Mouse (Mus musculus): ENCODE results near the gene Ano6. TPM values are rescaled to one million over a fixed set of nuclear protein-coding genes. Genes with fewer than 3 reads are reported as not detected.

The Ano6 gene
- polyA plus RNA-seq, 1 experiment from 2014 or later = 52.2 TPM

DNA sequence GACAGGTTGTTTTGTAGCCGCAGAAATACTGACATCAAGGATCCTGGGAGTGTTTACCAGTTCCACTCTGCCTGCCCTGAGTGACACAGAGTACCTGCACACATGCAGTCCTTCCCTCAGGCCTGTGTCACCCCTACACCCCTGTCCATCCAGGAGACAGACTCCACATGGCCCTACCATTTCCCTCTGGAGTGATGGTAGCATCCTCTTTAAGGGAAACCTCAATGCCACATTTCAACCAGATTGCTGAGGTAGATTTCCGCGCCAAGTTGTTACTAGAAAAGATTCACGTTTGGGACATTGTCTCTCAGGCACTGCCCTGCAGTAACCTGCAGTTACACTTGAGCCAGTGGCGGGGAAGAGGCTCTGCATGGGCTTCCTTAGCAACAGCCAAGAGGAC, 97.9 kb downstream of the Ano6 start:
- no peaks in the 10 kb centered on the region for H3K36me3 ChIP-seq
- H3K4me2 ChIP-seq (replicated peaks) = no peak overlapping the region
- no peak overlapping the region for H3K9ac ChIP-seq
- H3K27ac ChIP-seq = no peak overlapping the region
- no peak overlapping the region for H3K4me3 ChIP-seq
- H3K27me3 ChIP-seq = no peaks in the 10 kb centered on the region
- WGBS = 78% methylated on average over 5 of the region's 5 CpGs
- H3K9me3 ChIP-seq = no peaks in the 10 kb centered on the region
- H3K4me1 ChIP-seq = peaks cover 42% of the 10 kb centered on the region
- no peak for ATAC-seq (ENCODE audit: insufficient number of reproducible peaks, insufficient read depth, low FRiP score, low TSS enrichment)

DNA sequence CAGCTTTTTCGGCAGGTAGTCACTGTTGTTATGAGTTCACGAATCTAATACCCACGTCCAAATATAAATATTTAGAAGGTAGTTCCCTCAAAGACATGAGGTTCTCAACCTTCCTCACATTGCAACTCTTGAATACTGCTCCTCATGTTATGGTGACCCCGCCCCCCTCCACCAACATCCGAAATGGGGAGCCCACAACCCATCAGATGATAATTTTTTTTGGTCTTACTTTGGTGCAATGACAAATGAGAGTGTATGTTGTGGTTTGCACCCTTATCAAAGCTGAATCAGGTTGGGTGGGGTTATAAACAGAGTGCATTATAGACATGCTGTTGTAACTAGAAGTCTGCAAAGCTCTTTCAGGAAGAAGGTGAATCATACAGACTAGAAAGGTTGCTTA, 99.7 kb downstream of the Ano6 start:
- no peak for ATAC-seq (ENCODE audit: insufficient number of reproducible peaks, insufficient read depth, low FRiP score, low TSS enrichment)
- H3K27ac ChIP-seq = no peak overlapping the region

DNA sequence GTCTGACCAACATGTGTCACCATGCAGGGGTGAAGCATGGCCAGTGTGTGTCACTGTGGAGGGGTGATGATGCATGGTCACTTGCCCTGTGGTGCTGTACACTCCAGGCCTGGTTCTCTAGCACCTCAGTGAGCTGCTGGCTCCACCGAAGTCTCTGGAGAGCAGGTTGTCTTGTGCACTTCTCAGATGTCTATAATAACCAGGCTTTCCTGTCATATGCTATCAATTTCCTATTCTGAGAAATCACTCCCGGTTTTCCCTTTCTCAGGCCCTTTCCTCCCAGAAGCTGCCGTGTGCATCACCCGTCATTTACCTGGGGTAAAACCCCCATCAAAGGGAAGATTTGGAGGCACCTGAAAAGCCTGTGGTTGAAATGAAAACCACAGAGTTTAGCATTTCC, 101.5 kb downstream of the Ano6 start:
- Histone ChIP-seq H3K4me2 (replicated peaks) (no peak overlapping the region), H3K27ac (no peak overlapping the region), H3K9me3 (no peaks in the 10 kb centered on the region), H3K9ac (no peak overlapping the region), H3K36me3 (peaks cover 14% of the 10 kb centered on the region), H3K4me1 (peaks cover 26% of the 10 kb centered on the region), H3K27me3 (no peaks in the 10 kb centered on the region), H3K4me3 (no peak overlapping the region)
- 30% methylated on average over 4 of the region's 4 CpGs for whole genome bisulfite sequencing
- no peak for ATAC-seq (ENCODE audit: insufficient number of reproducible peaks, insufficient read depth, low FRiP score, low TSS enrichment)

More for the DNA sequence above, 99.7 kb downstream of the Ano6 start:
- H3K4me1 ChIP-seq = peaks cover 40% of the 10 kb centered on the region
- H3K9ac ChIP-seq = no peak overlapping the region
- no peak overlapping the region for H3K4me2 ChIP-seq (replicated peaks)
- H3K4me3 ChIP-seq = no peak overlapping the region
- no peaks in the 10 kb centered on the region for H3K9me3 ChIP-seq
- H3K36me3 ChIP-seq = peaks cover 9% of the 10 kb centered on the region
- 91% methylated on average over 5 of the region's 5 CpGs for WGBS
- no peaks in the 10 kb centered on the region for H3K27me3 ChIP-seq

DNA sequence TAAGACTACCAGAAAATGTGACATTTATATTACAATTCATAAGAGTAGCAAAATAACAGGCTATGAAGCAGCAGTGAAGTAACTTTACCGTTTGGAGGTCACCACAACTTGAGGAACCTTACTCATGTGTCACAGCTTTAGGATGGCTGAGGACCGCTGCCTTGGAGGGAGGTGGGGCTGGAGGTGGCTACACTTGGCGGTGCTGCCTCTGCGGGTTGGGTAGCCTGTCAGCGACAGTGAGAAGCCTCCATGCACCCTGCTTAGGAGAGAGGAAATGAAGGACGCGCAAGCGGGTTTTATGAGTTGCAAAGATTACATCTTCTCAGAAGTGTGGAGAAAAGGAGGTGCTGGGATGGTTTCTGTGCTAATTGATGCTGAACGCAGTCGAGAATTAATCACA, 102.3 kb downstream of the Ano6 start:
- no peak overlapping the region for H3K4me3 ChIP-seq
- peaks cover 20% of the 10 kb centered on the region for H3K4me1 ChIP-seq
- H3K27me3 ChIP-seq = no peaks in the 10 kb centered on the region
- H3K36me3 ChIP-seq = peaks cover 14% of the 10 kb centered on the region
- WGBS = 68% methylated on average over 10 of the region's 10 CpGs
- H3K4me2 ChIP-seq (replicated peaks) = no peak overlapping the region
- no peaks in the 10 kb centered on the region for H3K9me3 ChIP-seq
- no peak overlapping the region for H3K27ac ChIP-seq
- H3K9ac ChIP-seq = no peak overlapping the region
- no peak for ATAC-seq (ENCODE audit: insufficient number of reproducible peaks, insufficient read depth, low FRiP score, low TSS enrichment)

DNA sequence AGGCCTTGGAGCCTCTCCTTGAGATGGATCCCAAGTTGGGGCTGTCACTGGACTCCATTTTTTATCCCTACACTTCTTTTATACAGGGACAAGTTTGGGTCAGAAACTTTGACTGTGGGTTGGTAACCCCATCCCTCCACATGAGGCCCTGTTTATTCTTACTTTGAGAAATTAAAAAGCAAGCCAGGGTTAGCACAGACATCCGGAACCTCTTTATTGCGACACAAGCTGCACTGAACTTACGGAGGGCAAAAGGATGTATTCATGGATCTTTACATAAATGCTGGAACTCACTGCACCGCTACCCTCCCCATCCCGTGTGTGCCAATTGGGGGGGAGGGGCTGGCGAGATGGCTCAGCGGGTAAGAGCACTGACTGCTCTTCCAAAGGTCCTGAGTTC, 105.1 kb downstream of the Ano6 start:
- Histone ChIP-seq H3K27me3 (no peaks in the 10 kb centered on the region), H3K36me3 (peaks cover 14% of the 10 kb centered on the region), H3K4me3 (no peak overlapping the region), H3K27ac (no peak overlapping the region), H3K4me1 (peaks cover 17% of the 10 kb centered on the region), H3K9ac (no peak overlapping the region), H3K9me3 (no peaks in the 10 kb centered on the region), H3K4me2 (replicated peaks) (no peak overlapping the region)
- ATAC-seq (ENCODE audit: insufficient number of reproducible peaks, insufficient read depth, low FRiP score, low TSS enrichment) = no peak
- WGBS = 90% methylated on average over 7 of the region's 7 CpGs

DNA sequence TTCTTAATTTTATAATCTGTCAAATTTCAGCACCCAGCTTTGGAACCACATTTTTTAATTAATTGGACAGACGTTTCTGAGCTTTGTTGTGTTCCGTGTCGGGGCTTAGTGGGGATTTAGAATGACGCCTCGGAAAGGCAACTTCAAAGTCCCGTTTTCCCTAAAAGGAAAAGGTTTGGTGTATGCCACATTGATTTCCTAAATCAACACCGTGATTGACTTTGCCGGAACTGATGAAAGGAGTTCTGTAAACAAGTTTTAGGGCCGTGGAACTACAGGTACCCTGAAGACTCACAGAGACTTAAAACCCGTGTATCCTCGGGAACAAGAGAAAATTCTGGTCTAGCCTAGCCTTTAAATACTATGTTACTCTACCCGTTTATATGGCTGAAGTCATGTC, 107.0 kb downstream of the Ano6 start:
- WGBS = 79% methylated on average over 12 of the region's 12 CpGs
- Histone ChIP-seq H3K9me3 (no peaks in the 10 kb centered on the region), H3K4me3 (no peak overlapping the region), H3K4me1 (peaks cover 11% of the 10 kb centered on the region), H3K27me3 (no peaks in the 10 kb centered on the region), H3K36me3 (peaks cover 14% of the 10 kb centered on the region), H3K4me2 (replicated peaks) (no peak overlapping the region), H3K27ac (no peak overlapping the region), H3K9ac (no peak overlapping the region)
- ATAC-seq (ENCODE audit: insufficient number of reproducible peaks, insufficient read depth, low FRiP score, low TSS enrichment) = no peak

DNA sequence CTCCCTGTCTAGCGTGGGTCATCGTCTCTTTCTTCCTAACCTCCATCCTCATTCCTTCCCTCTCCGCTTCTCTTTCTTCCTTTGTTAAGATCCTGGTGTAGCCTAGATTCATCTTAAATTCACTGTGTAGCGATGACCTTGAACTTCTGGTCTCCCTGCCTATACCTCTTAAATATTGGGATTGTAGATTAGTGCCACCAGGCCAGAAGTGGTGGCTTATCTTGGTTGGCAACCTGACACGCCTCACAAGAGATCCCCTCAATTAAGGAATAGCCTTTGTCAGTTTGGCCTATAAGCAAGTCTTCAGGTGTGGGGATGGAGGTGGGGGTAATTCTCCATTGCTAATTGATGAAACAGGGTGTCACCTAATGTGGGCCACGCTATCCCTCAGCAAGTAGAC, 107.8 kb downstream of the Ano6 start:
- Histone ChIP-seq H3K4me3 (no peak overlapping the region), H3K9ac (no peak overlapping the region), H3K27ac (no peak overlapping the region), H3K36me3 (peaks cover 14% of the 10 kb centered on the region), H3K4me2 (replicated peaks) (no peak overlapping the region), H3K27me3 (no peaks in the 10 kb centered on the region), H3K4me1 (peaks cover 7% of the 10 kb centered on the region; the same call in 1 of the 2 replicates), H3K9me3 (no peaks in the 10 kb centered on the region)
- ATAC-seq (ENCODE audit: insufficient number of reproducible peaks, insufficient read depth, low FRiP score, low TSS enrichment) = no peak
- WGBS = 90% methylated on average over 6 of the region's 6 CpGs

DNA sequence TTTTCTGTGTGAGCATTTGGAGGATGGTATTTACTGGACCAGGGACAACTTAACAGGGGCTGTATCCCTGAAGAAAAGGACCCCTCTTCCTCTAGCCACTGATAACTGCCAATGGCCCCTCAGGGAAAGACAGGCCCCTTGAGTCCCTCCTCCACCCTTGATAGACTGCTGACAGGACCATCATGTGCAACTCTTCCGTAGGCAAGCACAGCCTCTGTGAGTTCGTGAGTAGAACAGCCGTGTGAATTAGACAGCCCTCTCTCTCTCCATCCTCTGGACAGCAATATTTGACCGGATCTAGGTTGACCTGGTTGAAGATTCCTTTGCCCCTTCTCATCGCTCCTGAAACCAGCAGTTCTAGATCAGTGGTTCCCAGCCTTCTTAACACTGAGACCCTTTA, 111.8 kb downstream of the Ano6 start:
- Histone ChIP-seq H3K27me3 (no peaks in the 10 kb centered on the region), H3K9me3 (no peaks in the 10 kb centered on the region), H3K36me3 (no peaks in the 10 kb centered on the region), H3K4me3 (no peak overlapping the region), H3K4me1 (peaks cover 9% of the 10 kb centered on the region; the same call in 1 of the 2 replicates), H3K27ac (no peak overlapping the region), H3K9ac (no peak overlapping the region), H3K4me2 (replicated peaks) (no peak overlapping the region)
- WGBS = 89% methylated on average over 5 of the region's 5 CpGs
- ATAC-seq (ENCODE audit: insufficient number of reproducible peaks, insufficient read depth, low FRiP score, low TSS enrichment) = no peak

DNA sequence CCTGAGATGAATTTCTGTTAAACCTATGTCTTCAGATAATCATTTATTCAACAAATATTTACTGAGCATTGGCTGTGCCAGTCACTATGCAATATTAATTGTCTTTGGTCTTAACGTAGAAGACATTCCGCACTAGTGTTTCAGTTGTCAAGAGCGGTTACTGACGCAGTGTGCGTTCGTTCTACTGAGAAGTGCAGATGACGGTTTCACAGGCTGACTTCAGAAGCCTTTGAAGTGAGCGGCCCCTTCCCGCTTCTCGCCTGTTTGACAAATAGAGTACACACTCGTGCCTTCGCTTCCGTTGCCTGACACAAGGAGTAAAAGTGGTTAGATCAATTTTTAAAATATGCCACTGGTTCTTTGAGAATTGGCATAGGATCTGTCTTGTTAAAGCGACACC, 113.6 kb downstream of the Ano6 start:
- no peak overlapping the region for H3K4me2 ChIP-seq (replicated peaks)
- no peak for ATAC-seq (ENCODE audit: insufficient number of reproducible peaks, insufficient read depth, low FRiP score, low TSS enrichment)
- H3K36me3 ChIP-seq = no peaks in the 10 kb centered on the region
- H3K4me1 ChIP-seq = peaks cover 9% of the 10 kb centered on the region; the same call in 1 of the 2 replicates
- H3K9me3 ChIP-seq = no peaks in the 10 kb centered on the region
- H3K27me3 ChIP-seq = no peaks in the 10 kb centered on the region
- no peak overlapping the region for H3K4me3 ChIP-seq
- H3K27ac ChIP-seq = no peak overlapping the region
- WGBS = 83% methylated on average over 14 of the region's 14 CpGs
- H3K9ac ChIP-seq = no peak overlapping the region

DNA sequence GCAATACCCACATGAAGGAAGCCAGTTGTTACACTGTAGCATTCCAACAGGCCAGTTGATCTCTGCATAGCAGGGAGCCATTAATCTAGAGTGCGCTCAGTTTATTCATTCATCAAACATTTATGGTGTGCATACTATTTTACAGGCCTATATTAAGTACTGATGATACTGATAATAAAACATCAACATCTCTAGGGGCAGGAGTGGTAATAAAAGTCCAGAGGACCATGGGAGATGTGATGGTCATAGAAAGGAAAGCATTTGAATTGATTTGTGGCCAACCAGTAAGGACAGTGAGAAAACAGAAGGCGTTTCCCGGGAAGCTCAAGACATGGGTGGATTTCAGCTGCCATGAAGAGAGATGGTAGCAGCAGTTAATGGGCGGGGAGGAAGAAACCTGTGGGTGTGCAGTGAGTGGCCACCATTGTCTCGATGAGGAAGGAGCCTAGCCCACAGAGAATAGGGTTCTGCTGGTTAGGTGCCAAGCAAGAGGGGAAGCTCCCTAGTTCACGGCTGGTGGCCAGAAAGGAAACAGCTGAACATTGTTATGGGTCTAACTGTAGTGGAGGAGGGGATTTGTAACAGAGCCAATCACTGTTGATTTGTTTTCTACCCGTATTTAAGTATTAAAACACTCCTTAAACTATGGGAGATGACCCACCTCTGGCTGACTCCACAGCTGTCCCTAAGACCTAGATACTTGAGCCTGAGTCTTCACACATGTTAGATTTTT, 115.5 kb downstream of the Ano6 start:
- no peaks in the 10 kb centered on the region for H3K36me3 ChIP-seq

DNA sequence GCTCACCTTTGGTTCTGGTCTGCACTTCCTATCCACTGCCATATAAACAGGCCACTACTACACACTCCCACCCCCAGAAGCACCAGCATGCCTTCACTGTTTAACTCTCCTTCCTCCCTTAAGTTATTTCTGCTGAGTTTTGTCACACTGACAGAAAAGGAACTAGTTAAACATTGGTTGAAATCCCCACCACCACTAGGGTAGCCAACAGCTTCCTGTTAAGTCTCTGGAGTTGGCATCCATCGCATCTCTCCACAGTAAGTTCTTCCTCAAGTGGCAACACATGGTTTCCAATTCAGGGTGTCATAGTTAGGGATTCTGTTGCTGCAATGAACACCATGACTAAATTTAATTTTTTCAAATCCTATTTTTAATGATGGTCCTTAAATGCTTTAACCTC, 116.2 kb downstream of the Ano6 start:
- Histone ChIP-seq H3K36me3 (no peaks in the 10 kb centered on the region), H3K4me3 (no peak overlapping the region), H3K4me1 (peaks cover 9% of the 10 kb centered on the region; the same call in 1 of the 2 replicates), H3K27ac (no peak overlapping the region), H3K9me3 (no peaks in the 10 kb centered on the region), H3K9ac (no peak overlapping the region), H3K4me2 (replicated peaks) (no peak overlapping the region), H3K27me3 (no peaks in the 10 kb centered on the region)
- WGBS = 92% methylated on average over 1 of the region's 1 CpGs
- ATAC-seq (ENCODE audit: insufficient number of reproducible peaks, insufficient read depth, low FRiP score, low TSS enrichment) = no peak

More for the DNA sequence above, 115.5 kb downstream of the Ano6 start:
- no peak overlapping the region for H3K9ac ChIP-seq
- H3K9me3 ChIP-seq = no peaks in the 10 kb centered on the region
- no peak overlapping the region for H3K27ac ChIP-seq
- H3K4me3 ChIP-seq = no peak overlapping the region
- WGBS = 79% methylated on average over 7 of the region's 7 CpGs
- H3K4me1 ChIP-seq = peaks cover 9% of the 10 kb centered on the region; the same call in 1 of the 2 replicates
- ATAC-seq (ENCODE audit: insufficient number of reproducible peaks, insufficient read depth, low FRiP score, low TSS enrichment) = no peak
- no peaks in the 10 kb centered on the region for H3K27me3 ChIP-seq
- H3K4me2 ChIP-seq (replicated peaks) = no peak overlapping the region

DNA sequence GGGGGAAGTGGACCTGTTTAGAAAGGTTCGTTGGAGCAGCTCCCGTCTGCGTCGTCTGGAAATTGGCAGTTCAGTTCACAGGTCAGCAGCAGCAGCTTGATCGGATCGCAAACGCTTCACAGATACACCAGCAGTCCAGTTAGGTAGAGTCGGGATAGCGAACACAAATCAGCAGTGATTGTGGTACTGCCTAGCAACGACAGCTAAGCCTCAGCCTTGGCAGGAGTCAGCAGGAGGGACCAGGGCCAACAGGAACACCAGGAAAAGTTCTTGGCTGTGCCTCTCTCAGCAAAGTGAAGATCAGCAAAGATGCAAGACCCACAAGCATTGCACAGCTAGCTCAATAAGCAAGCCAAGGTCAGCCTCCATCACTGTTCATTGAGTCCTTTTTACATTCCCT, 116.7 kb downstream of the Ano6 start:
- 81% methylated on average over 10 of the region's 10 CpGs for WGBS
- Histone ChIP-seq H3K36me3 (no peaks in the 10 kb centered on the region), H3K4me3 (no peak overlapping the region), H3K27me3 (no peaks in the 10 kb centered on the region), H3K9ac (no peak overlapping the region), H3K27ac (no peak overlapping the region), H3K4me2 (replicated peaks) (no peak overlapping the region), H3K9me3 (no peaks in the 10 kb centered on the region), H3K4me1 (peaks cover 9% of the 10 kb centered on the region; the same call in 1 of the 2 replicates)
- ATAC-seq (ENCODE audit: insufficient number of reproducible peaks, insufficient read depth, low FRiP score, low TSS enrichment) = no peak

Data from embryonic facial prominence, embryonic 12.5 days (tissue).